Mouse (Mus musculus): Measurements from ENCODE around the gene Dtd2. TPM values are rescaled to one million over a fixed set of nuclear protein-coding genes. Genes with fewer than 3 reads are reported as not detected.

The Dtd2 gene
- polyA plus RNA-seq (2014; fragmentation: Illumina TruSeq; extraction: RNeasy Lipid Tissue Mini Kit (QIAGEN cat#74804); ENCODE audit: low read depth, low replicate concordance) = 19.6 TPM

GRCm38 (mm10) chr12:52005877-52006632 lies at the start of gene Dtd2:
TSS of gene Dtd2 (minus strand) at chr12:52006501.

DNA sequence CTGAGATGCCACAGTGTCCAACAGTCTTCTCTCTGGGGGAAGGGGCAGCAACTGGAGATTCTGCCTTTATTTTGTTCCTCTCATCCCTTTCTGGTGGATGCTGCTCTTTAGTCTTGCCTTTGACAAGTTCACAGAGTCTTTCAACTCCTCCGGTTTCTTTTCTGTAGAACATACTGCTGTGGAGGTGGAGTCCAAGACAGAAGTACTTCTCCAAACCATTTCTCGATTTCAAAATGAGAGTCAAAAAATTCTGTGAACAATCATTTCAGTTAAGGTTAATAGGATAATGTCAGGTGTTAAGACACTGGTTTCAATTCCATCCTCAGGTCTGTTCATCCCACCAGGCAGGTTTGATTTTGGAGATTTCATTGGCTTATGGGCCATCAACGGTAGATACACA lies 21.7 kb upstream of the Dtd2 start, which contains the start of gene Gpr33:
Gene Gpr33 (minus strand): TSS at position 101 of the 400 bp plus-strand sequence.

GRCm38 (mm10) chr12:51971070-51971664 lies 35.1 kb downstream of the Dtd2 start, which contains the start of gene Heatr5a:
TSS of gene Heatr5a (minus strand) at chr12:51971321.

Other genes with a start within 250 kb of the Dtd2 start
- 115 TPM for gene Hectd1, start 177.0 kb downstream of the Dtd2 start, polyA plus RNA-seq (2014; fragmentation: Illumina TruSeq; extraction: RNeasy Lipid Tissue Mini Kit (QIAGEN cat#74804); ENCODE audit: low read depth, low replicate concordance)
- gene Heatr5a, start 35.2 kb downstream of the Dtd2 start, polyA plus RNA-seq (2014; fragmentation: Illumina TruSeq; extraction: RNeasy Lipid Tissue Mini Kit (QIAGEN cat#74804); ENCODE audit: low read depth, low replicate concordance) = 14.6 TPM
- not detected for gene Gpr33, start 21.6 kb upstream of the Dtd2 start, polyA plus RNA-seq (2014; fragmentation: Illumina TruSeq; extraction: RNeasy Lipid Tissue Mini Kit (QIAGEN cat#74804); ENCODE audit: low read depth, low replicate concordance)
- 17.8 TPM for gene Nubpl, start 91.2 kb upstream of the Dtd2 start, polyA plus RNA-seq (2014; fragmentation: Illumina TruSeq; extraction: RNeasy Lipid Tissue Mini Kit (QIAGEN cat#74804); ENCODE audit: low read depth, low replicate concordance)

Data from adrenal gland, adult 10 weeks (tissue).